Mouse (Mus musculus) bone marrow, adult 2 months (tissue): ENCODE measurements around the gene Trim34a. TPM values are rescaled to one million over a fixed set of nuclear protein-coding genes. Genes with fewer than 3 reads are reported as not detected.
A peak's percentile ranks its signal among the peaks of the same experiment; 100 is the strongest.
"Not testable (repeated sequence)": the region's sequence is repeated elsewhere in the genome, so short reads cannot be mapped to it uniquely, and the experiment has no call there.

Experiments
- H3K27ac ChIP-seq: fragments of 200-500 bp; 2 replicates; pipeline ENCODE4 v1.5.1; 2012; ENCODE audit warnings: low read depth, mild to moderate bottlenecking, control low read depth, inconsistent platforms, low read length; ENCODE audit not compliant: control insufficient read depth, poor library complexity, insufficient read depth
- H3K4me1 ChIP-seq: fragments of 200-500 bp; 2 replicates; pipeline ENCODE4 v1.6.1; 2011; ENCODE audit warnings: low read length; ENCODE audit not compliant: control insufficient read depth, insufficient read depth
- H3K4me3 ChIP-seq: fragments of 200-500 bp; replicated peaks from 2 replicates; pipeline ENCODE3; 2011; ENCODE audit warnings: mild to moderate bottlenecking, low read depth, low read length, control low read depth; ENCODE audit not compliant: control insufficient read depth
- CTCF ChIP-seq: fragments of 200-500 bp; IDR thresholded peaks from 2 replicates; pipeline ENCODE4 v1.5.1; 2011; ENCODE audit warnings: low read length, control low read depth; ENCODE audit not compliant: control insufficient read depth, insufficient read depth
- POLR2A ChIP-seq: fragments of 200-500 bp; IDR thresholded peaks from 2 replicates; pipeline ENCODE4 v1.6.1; 2011; ENCODE audit warnings: low read depth, mild to moderate bottlenecking, control low read depth, low read length, borderline replicate concordance; ENCODE audit not compliant: control insufficient read depth
- WGBS: fragments of 180-500 bp; shearing (Covaris S2); methylation state at CpG from one replicate; pipeline ENCODE4 v1.1.7; 2018; 5-methylcytosine and 5-hydroxymethylcytosine counted together
- polyA plus RNA-seq: library from polyadenylated mRNA; stranded (reverse); fragments of >200 nt; gene quantifications from 2 replicates; pipeline ENCODE4 v1.2.4, GENCODE M21; 2011; ENCODE audit warnings: low replicate concordance; ENCODE audit not compliant: missing spikeins, insufficient read depth, insufficient read length

The Trim34a gene
- polyA plus RNA-seq, 1 experiment: 18.7 TPM

- TF ChIP-seq POLR2A: no peak
- TF ChIP-seq CTCF: peak; percentile 83
- no peaks in the 10 kb centered on the region for H3K4me1 ChIP-seq
- no peak overlapping the region for H3K27ac ChIP-seq
- no peak overlapping the region for H3K4me3 ChIP-seq
- 35% methylated on average over 2 of the region's 2 CpGs for WGBS
Measured at GRCm38 (mm10) chr7:104231203-104231602, 13.1 kb upstream of the Trim34a start.

- TF ChIP-seq CTCF: no peak
- no peak for TF ChIP-seq POLR2A
- no peaks in the 10 kb centered on the region for H3K4me1 ChIP-seq
- no peak overlapping the region for H3K27ac ChIP-seq
- no peak overlapping the region for H3K4me3 ChIP-seq
Measured at GRCm38 (mm10) chr7:104240857-104241256, 3.4 kb upstream of the Trim34a start.

- H3K4me3 ChIP-seq: no peak overlapping the region
- 79% methylated on average over 1 of the region's 1 CpGs for WGBS
- TF ChIP-seq CTCF (no peak), POLR2A (no peak)
- no peak overlapping the region for H3K27ac ChIP-seq
- H3K4me1 ChIP-seq: no peaks in the 10 kb centered on the region
Measured at GRCm38 (mm10) chr7:104243616-104244015, 641 bp upstream of the Trim34a start.

GRCm38 (mm10) chr7:104260380-104260779 lies 16.1 kb downstream of the Trim34a start:
- H3K4me1 ChIP-seq: not testable (repeated sequence)
- 72% methylated on average over 4 of the region's 4 CpGs for WGBS

GRCm38 (mm10) chr7:104265335-104265734 lies 21.1 kb downstream of the Trim34a start:
- not testable (repeated sequence) for H3K27ac ChIP-seq, H3K4me1 ChIP-seq, H3K4me3 ChIP-seq
- WGBS: 71% methylated on average over 5 of the region's 5 CpGs

More at GRCm38 (mm10) chr7:104260380-104260779, 16.1 kb downstream of the Trim34a start:
- H3K4me3 ChIP-seq, H3K27ac ChIP-seq: not testable (repeated sequence)

GRCm38 (mm10) chr7:104279361-104279760 lies 35.1 kb downstream of the Trim34a start:
- H3K4me3 ChIP-seq, H3K4me1 ChIP-seq, H3K27ac ChIP-seq: not testable (repeated sequence)
- 72% methylated on average over 3 of the region's 3 CpGs for WGBS

- peak within 1 kb of the TSS; percentile 2 for H3K4me3 ChIP-seq
- not testable (repeated sequence) for H3K4me1 ChIP-seq, H3K27ac ChIP-seq
- WGBS: 33% methylated on average over 14 of the region's 14 CpGs
Measured at GRCm38 (mm10) chr7:104287576-104288443, 43.6 kb downstream of the Trim34a start, which contains the start of gene Trim5. Trim5 (minus strand) TSS chr7:104288094.

GRCm38 (mm10) chr7:104290641-104291040 lies 46.4 kb downstream of the Trim34a start:
- H3K27ac ChIP-seq: peak overlapping the region; percentile 83
- 76% methylated on average over 1 of the region's 1 CpGs for WGBS
- TF ChIP-seq CTCF: no peak
- no peak for TF ChIP-seq POLR2A

GRCm38 (mm10) chr7:104291638-104292400 lies 47.6 kb downstream of the Trim34a start:
- Histone ChIP-seq H3K27ac (peak overlapping the region; percentile 75), H3K4me1 (peaks cover 2% of the 10 kb centered on the region), H3K4me3 (no peak overlapping the region)
- WGBS: 78% methylated on average over 5 of the region's 5 CpGs
- TF ChIP-seq POLR2A: no peak
- TF ChIP-seq CTCF: no peak

More at GRCm38 (mm10) chr7:104290641-104291040, 46.4 kb downstream of the Trim34a start:
- peaks cover 2% of the 10 kb centered on the region for H3K4me1 ChIP-seq
- H3K4me3 ChIP-seq: no peak overlapping the region

Other genes with a start within 250 kb of the Trim34a start
- not detected in 2 replicates for gene Olfr638, start 245.7 kb upstream of the Trim34a start, polyA plus RNA-seq
- gene Olfr639, start 227.2 kb upstream of the Trim34a start, polyA plus RNA-seq: not detected in 2 replicates
- not detected in 2 replicates for gene Olfr640, start 218.9 kb upstream of the Trim34a start, polyA plus RNA-seq
- not detected in 2 replicates for gene Olfr641, start 209.0 kb upstream of the Trim34a start, polyA plus RNA-seq
- 0.29 TPM in 1 of 2 replicates, not detected in the other for gene Olfr642, start 191.8 kb upstream of the Trim34a start, polyA plus RNA-seq
- not detected in 2 replicates for gene 4930516K23Rik, start 183.0 kb upstream of the Trim34a start, polyA plus RNA-seq
- gene Olfr644, start 172.6 kb upstream of the Trim34a start, polyA plus RNA-seq: not detected in 2 replicates
- gene Olfr645, start 159.0 kb upstream of the Trim34a start, polyA plus RNA-seq: not detected in 2 replicates
- gene Olfr646, start 139.6 kb upstream of the Trim34a start, polyA plus RNA-seq: not detected in 2 replicates
- not detected in 2 replicates for gene Ubqln5, start 114.6 kb upstream of the Trim34a start, polyA plus RNA-seq
- not detected in 2 replicates for gene Olfr643, start 107.1 kb upstream of the Trim34a start, polyA plus RNA-seq
- gene Ubqln3, start 101.2 kb upstream of the Trim34a start, polyA plus RNA-seq: not detected in 2 replicates
- not detected in 2 replicates for gene Ubqlnl, start 93.9 kb upstream of the Trim34a start, polyA plus RNA-seq
- not detected in 2 replicates for gene Olfm5, start 79.6 kb upstream of the Trim34a start, polyA plus RNA-seq
- not detected in 2 replicates for gene Olfr648, start 61.1 kb upstream of the Trim34a start, polyA plus RNA-seq
- gene Olfr649, start 48.5 kb upstream of the Trim34a start, polyA plus RNA-seq: not detected in 2 replicates
- 2.4 and 6.1 TPM in 2 replicates for gene Trim6, start 25.7 kb upstream of the Trim34a start, polyA plus RNA-seq
- 2.1 and 5.3 TPM in 2 replicates for gene Trim5, start 43.6 kb downstream of the Trim34a start, polyA plus RNA-seq
- gene Trim12a, start 71.0 kb downstream of the Trim34a start, polyA plus RNA-seq: 57.3 and 112 TPM in 2 replicates
- not detected in 2 replicates for gene Trim34b, start 85.0 kb downstream of the Trim34a start, polyA plus RNA-seq
- gene Trim12c, start 108.9 kb downstream of the Trim34a start, polyA plus RNA-seq: 11.9 and 12.3 TPM in 2 replicates
- 12.8 and 49.8 TPM in 2 replicates for gene Trim30b, start 125.4 kb downstream of the Trim34a start, polyA plus RNA-seq
- gene Trim30c, start 156.4 kb downstream of the Trim34a start, polyA plus RNA-seq: 1.8 TPM in 1 of 2 replicates, not detected in the other
- gene Trim30a, start 220.7 kb downstream of the Trim34a start, polyA plus RNA-seq: 14.0 and 21.3 TPM in 2 replicates